Mouse (Mus musculus): ENCODE results near the gene Ston2. TPM values are rescaled to one million over a fixed set of nuclear protein-coding genes. Genes with fewer than 3 reads are reported as not detected.

Gene Ston2
- total and polyA plus RNA-seq, 3 experiments = 3.6 to 4.7 (median 4.1) TPM

DNA sequence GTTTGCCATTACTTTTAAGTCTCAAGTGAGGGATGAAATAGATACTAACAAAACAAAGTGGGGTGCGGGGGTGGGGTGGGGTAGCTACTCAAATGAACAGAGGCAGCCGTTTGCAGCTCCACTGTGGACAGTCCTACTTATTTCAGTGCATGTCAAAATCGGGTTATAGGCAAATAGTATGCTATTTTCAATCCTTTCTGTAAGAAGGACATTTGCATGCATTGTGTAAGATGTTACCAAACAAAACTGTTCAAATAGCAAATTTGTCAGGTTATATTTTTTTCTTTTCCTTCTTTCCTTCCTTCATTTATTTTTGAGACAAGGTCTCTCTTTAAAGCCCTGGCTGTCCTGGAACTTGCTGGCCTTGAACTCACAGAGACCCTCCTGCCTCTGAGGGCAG, 16.1 kb upstream of the Ston2 start:
- Histone ChIP-seq H3K4me3 (no peak overlapping the region), H3K9ac (ENCODE audit: low read depth, low read length) (no peak overlapping the region), H3K79me2 (replicated peaks; ENCODE audit: control insufficient read depth, insufficient read depth, low read length) (no peaks in the 10 kb centered on the region), H3K27ac (no peak overlapping the region), H3K4me1 (ENCODE audit: control insufficient read depth, insufficient read depth, low read length) (no peaks in the 10 kb centered on the region), H3K36me3 (ENCODE audit: control insufficient read depth, insufficient read depth, low read length) (no peaks in the 10 kb centered on the region), H3K27me3 (ENCODE audit: control insufficient read depth, insufficient read depth, low read length) (no peaks in the 10 kb centered on the region)
- no peak for DNase-seq
- 71% methylated on average over 3 of the region's 3 CpGs for WGBS
- intact Hi-C loops (cut with DNase I) = no loop called here
- TF ChIP-seq CTCF (IDR thresholded peaks at IDR 0.05) (no peak), POLR2A (IDR thresholded peaks at IDR 0.05; ENCODE audit: insufficient read depth, low read depth, low read length) (no peak), EP300 (IDR thresholded peaks at IDR 0.05; ENCODE audit: insufficient read depth, low read depth, low read length) (no peak)

DNA sequence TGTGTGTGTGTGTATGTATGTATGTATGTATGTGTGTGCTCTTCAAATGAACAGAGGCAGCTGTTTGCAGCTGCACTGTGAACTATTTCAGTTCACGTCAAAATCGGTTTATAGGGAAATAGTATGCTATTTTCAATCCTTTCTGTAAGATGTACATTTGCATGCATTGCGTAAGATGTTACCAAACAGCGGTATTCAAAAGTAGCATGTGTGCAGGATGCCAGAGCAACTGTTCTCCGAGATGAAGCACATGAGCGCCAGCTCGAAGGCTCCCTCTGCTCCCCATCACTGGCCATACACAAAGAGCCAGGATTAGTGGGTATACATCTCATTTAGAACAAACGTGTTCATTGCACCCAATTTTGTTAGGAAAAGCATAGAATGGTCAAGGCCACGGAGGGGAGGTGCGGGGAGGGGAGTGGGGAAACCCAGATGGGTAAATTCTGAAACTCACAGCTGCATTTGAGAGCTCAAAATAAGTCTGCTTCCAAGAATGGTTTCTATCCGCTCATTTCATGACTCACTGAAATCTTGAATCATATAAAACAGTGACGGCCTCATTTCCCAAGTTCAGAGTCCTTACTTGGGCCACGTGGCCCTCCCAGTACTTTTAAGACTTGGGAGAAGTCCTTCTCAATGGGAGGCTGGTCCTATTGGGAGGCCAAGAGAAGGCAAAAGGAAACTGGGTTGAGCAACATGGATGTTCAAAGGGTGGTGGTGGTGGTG, 15.2 kb upstream of the Ston2 start:
- no peak overlapping the region for H3K27ac ChIP-seq
- intact Hi-C loops (cut with DNase I) = no loop called here
- DNase-seq = no peak
- 83% methylated on average over 13 of the region's 13 CpGs for WGBS
- H3K27me3 ChIP-seq (ENCODE audit: control insufficient read depth, insufficient read depth, low read length) = no peaks in the 10 kb centered on the region; the same call in 1 of the 2 replicates
- H3K36me3 ChIP-seq (ENCODE audit: control insufficient read depth, insufficient read depth, low read length) = no peaks in the 10 kb centered on the region
- TF ChIP-seq CTCF (IDR thresholded peaks at IDR 0.05) = no peak
- no peak for TF ChIP-seq EP300 (IDR thresholded peaks at IDR 0.05; ENCODE audit: insufficient read depth, low read depth, low read length)
- TF ChIP-seq POLR2A (IDR thresholded peaks at IDR 0.05; ENCODE audit: insufficient read depth, low read depth, low read length) = no peak
- no peaks in the 10 kb centered on the region for H3K79me2 ChIP-seq (replicated peaks; ENCODE audit: control insufficient read depth, insufficient read depth, low read length)
- H3K9ac ChIP-seq (ENCODE audit: low read depth, low read length) = no peak overlapping the region
- no peaks in the 10 kb centered on the region for H3K4me1 ChIP-seq (ENCODE audit: control insufficient read depth, insufficient read depth, low read length)
- no peak overlapping the region for H3K4me3 ChIP-seq

GRCm38 (mm10) chr12:91802586-91803206, 14.5 kb upstream of the Ston2 start:
- Histone ChIP-seq H3K79me2 (replicated peaks; ENCODE audit: control insufficient read depth, insufficient read depth, low read length) (no peaks in the 10 kb centered on the region), H3K4me1 (ENCODE audit: control insufficient read depth, insufficient read depth, low read length) (no peaks in the 10 kb centered on the region), H3K4me3 (no peak overlapping the region), H3K9ac (ENCODE audit: low read depth, low read length) (no peak overlapping the region), H3K27me3 (ENCODE audit: control insufficient read depth, insufficient read depth, low read length) (no peaks in the 10 kb centered on the region; the same call in 1 of the 2 replicates), H3K36me3 (ENCODE audit: control insufficient read depth, insufficient read depth, low read length) (no peaks in the 10 kb centered on the region), H3K27ac (no peak overlapping the region)
- DNase-seq = no peak
- intact Hi-C loops (cut with DNase I) = no loop called here
- no peak for TF ChIP-seq CTCF (IDR thresholded peaks at IDR 0.05)
- TF ChIP-seq POLR2A (IDR thresholded peaks at IDR 0.05; ENCODE audit: insufficient read depth, low read depth, low read length) = no peak
- TF ChIP-seq EP300 (IDR thresholded peaks at IDR 0.05; ENCODE audit: insufficient read depth, low read depth, low read length) = no peak
- WGBS = 84% methylated on average over 12 of the region's 12 CpGs

DNA sequence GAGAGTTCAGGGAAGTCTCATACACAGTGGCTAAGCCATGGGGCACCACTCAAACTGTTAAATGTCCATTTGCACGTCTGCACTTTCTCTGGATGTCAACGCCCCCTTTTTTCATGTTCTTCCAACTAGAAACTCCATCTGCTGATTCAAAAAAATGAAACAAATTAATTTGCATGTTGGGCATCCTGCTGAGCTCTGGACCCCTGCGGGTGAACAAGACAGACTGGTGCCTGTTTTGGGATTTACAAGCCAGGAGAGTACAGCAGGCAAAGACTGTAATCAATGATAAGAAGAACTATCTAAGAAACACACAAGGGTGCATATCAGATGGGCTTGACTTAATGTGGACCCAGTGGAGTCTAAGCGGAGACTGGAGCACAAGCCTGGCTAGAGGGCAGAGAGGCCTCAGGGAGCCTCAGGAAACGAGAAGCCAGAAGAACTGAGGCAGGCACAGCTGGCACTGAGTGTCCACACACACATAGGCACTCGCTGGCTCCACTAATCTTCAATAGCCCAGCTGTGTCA, 12.7 kb upstream of the Ston2 start:
- intact Hi-C loops (cut with DNase I) = no loop called here
- 51% methylated on average over 6 of the region's 6 CpGs for WGBS
- H3K9ac ChIP-seq (ENCODE audit: low read depth, low read length) = no peak overlapping the region
- no peaks in the 10 kb centered on the region for H3K36me3 ChIP-seq (ENCODE audit: control insufficient read depth, insufficient read depth, low read length)
- no peak overlapping the region for H3K27ac ChIP-seq
- H3K79me2 ChIP-seq (replicated peaks; ENCODE audit: control insufficient read depth, insufficient read depth, low read length) = no peaks in the 10 kb centered on the region
- TF ChIP-seq EP300 (IDR thresholded peaks at IDR 0.05; ENCODE audit: insufficient read depth, low read depth, low read length) (no peak), CTCF (IDR thresholded peaks at IDR 0.05) (no peak), POLR2A (IDR thresholded peaks at IDR 0.05; ENCODE audit: insufficient read depth, low read depth, low read length) (no peak)
- H3K27me3 ChIP-seq (ENCODE audit: control insufficient read depth, insufficient read depth, low read length) = no peaks in the 10 kb centered on the region; the same call in 1 of the 2 replicates
- H3K4me1 ChIP-seq (ENCODE audit: control insufficient read depth, insufficient read depth, low read length) = no peaks in the 10 kb centered on the region
- DNase-seq = no peak
- H3K4me3 ChIP-seq = no peak overlapping the region

- no peaks in the 10 kb centered on the region for H3K4me1 ChIP-seq (ENCODE audit: control insufficient read depth, insufficient read depth, low read length)
- no peak overlapping the region for H3K4me3 ChIP-seq
- no peaks in the 10 kb centered on the region; the same call in 1 of the 2 replicates for H3K27me3 ChIP-seq (ENCODE audit: control insufficient read depth, insufficient read depth, low read length)
- no peaks in the 10 kb centered on the region for H3K79me2 ChIP-seq (replicated peaks; ENCODE audit: control insufficient read depth, insufficient read depth, low read length)
- intact Hi-C loops (cut with DNase I) = loop anchor here (1.0 kb wide), 1 partner anchor 400 kb away; no protein-coding TSS in a partner anchor
- H3K9ac ChIP-seq (ENCODE audit: low read depth, low read length) = no peak overlapping the region
- H3K36me3 ChIP-seq (ENCODE audit: control insufficient read depth, insufficient read depth, low read length) = no peaks in the 10 kb centered on the region
- no peak for DNase-seq
- no peak overlapping the region for H3K27ac ChIP-seq
- TF ChIP-seq CTCF (IDR thresholded peaks at IDR 0.05) = no peak
- TF ChIP-seq POLR2A (IDR thresholded peaks at IDR 0.05; ENCODE audit: insufficient read depth, low read depth, low read length) = no peak
- no peak for TF ChIP-seq EP300 (IDR thresholded peaks at IDR 0.05; ENCODE audit: insufficient read depth, low read depth, low read length)
- WGBS = 57% methylated on average over 12 of the region's 12 CpGs
These were observed 11.7 kb upstream of the Ston2 start for GRCm38 (mm10) chr12:91799821-91800335.

Data from heart, adult 2 months (tissue).